Mouse (Mus musculus) heart, adult 2 months (tissue): ENCODE measurements around the gene Zfp771.

Experiments
- CTCF ChIP-seq: fragments of 200-600 bp; IDR thresholded peaks from 2 replicates; pipeline ENCODE4 v1.8.1; 2022; ENCODE audit warnings: antibody characterized with exemption, mild to moderate bottlenecking, moderate library complexity
- POLR2A ChIP-seq: fragments of 200-500 bp; IDR thresholded peaks from 2 replicates; pipeline ENCODE4 v1.6.1; 2011; ENCODE audit warnings: mild to moderate bottlenecking, low read depth, low read length, control low read depth; ENCODE audit not compliant: insufficient read depth

GRCm38 (mm10) chr7:127280092-127280491 is 36.0 kb downstream of the Zfp771 start:
- TF ChIP-seq POLR2A, result no peak
- no peak for TF ChIP-seq CTCF
